Mouse (Mus musculus): Measurements from ENCODE around the gene Wbp11. TPM values are rescaled to one million over a fixed set of nuclear protein-coding genes. Genes with fewer than 3 reads are reported as not detected.

Wbp11 gene
- total RNA-seq, 1 experiment from 2014 or later = 81.0 TPM

DNA sequence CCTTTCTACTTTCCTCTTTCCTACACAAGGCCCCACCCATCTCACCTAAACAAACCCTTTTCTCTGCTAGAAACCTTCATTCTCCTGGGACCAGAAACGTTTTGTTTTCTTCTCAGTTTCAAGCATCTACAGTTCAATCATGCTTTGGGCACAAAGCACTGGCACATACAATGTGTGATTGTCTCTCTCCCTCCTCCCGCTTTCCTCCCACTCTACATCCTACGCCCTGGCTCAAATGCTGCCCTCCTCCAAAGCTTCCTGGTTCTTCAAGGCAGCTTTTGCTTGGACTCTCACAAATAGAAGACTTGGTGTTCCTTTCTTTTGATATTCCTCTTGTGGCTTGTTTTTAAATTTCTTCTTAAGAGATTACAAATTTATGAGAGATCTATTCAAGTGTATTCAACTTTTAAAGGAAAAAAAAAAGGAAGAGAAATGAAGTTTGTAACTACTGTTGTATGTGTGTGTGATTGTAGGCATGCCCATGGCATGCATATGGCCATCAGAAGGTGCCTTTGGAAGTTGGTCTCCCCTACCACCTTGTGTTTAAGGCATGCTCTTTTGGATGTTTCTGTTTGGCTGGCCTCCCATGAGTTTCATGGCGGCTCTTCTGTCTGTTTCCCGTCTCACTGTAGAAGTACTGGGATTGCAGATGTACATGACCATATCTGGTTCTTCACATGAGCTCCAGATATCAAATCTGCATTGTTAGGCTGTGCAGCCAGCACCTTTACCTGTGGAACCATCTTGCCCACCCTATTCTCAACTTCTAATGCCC, 17.9 kb upstream of the Wbp11 start:
- ATAC-seq (replicated peaks; ENCODE audit: insufficient number of reproducible peaks, low FRiP score, low TSS enrichment, poor library complexity, severe bottlenecking) = no peak

DNA sequence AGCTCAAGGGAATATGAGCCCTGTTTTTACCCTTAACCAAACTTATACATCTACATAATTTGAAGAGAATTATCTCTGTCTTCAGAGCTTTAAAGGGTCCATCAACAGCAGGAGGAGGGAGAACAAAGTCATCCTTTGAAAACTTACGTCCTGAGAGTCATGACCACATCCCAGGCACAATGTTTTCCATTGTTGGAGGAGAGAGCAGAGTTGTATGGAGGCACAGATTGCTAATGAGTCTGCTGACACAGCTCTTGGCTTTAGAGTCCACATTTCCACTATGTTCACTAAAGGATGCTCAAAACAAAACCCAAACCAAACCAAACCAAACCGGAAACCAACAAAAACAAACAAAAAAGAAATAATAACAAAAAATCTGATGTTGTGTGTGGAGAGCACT, 16.9 kb upstream of the Wbp11 start:
- ATAC-seq (replicated peaks; ENCODE audit: insufficient number of reproducible peaks, low FRiP score, low TSS enrichment, poor library complexity, severe bottlenecking) = no peak

DNA sequence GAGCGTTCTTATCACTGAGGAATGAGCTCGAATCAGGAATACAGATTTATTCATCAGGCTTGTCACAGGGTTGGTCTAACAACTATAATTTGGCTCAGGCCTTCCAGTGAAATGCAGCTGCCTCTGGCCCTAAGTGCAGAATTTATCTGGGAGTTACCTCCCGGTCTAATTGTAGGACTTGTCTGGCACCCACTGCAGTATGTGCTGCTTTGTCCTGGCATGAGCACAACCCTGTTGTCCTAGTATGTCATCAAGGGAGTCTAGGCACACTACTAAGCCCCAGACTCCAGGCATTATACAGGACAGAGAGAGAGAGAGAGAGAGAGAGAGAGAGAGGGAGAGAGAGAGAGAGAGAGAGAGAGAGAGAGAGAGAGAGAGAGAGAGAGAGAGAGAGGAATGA, 9.3 kb upstream of the Wbp11 start:
- no peak for ATAC-seq (replicated peaks; ENCODE audit: insufficient number of reproducible peaks, low FRiP score, low TSS enrichment, poor library complexity, severe bottlenecking)

DNA sequence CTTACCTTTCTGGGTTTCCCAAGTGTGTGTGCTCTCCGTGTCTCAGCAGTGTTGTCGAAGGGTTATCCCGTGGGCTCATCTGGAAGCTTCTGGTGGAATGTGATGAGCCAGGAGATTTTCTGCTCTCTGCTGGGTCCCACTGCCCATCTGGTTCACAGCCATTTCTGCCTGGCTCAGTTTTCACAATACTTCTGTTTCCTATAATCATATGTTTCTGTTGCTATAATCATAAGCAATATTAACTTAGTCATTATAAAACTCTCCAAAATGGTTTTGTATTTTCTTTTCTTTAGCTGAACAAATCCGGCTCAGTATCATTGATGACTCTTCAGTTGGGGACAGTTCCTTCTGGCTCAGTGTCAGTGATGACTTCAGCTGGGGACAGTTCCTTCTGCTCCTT, 7.3 kb upstream of the Wbp11 start, which contains the start of gene Smco3:
Gene Smco3, minus strand, starts transcription at position 101 of the 400 bp plus-strand sequence.
- ATAC-seq (replicated peaks; ENCODE audit: insufficient number of reproducible peaks, low FRiP score, low TSS enrichment, poor library complexity, severe bottlenecking) = no peak

DNA sequence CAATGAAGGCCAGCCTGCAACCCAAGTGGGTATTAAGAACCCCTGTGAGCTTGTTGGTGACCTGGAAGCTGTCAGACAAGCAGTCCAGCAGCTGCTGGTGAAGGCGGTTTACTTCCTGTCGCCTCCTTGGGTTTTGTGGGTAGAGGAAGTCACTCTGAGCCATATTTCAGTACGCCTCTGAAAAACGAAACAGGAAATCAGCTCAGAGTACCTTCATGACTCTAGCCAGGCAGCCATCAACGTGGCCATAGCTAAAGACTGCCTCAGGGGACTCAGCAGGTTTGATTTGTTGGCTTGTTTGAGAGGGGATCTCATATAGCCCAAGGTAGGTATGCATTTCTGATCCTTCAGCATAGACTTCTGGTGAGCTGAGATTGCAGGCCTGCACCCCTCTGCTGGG, 3.7 kb upstream of the Wbp11 start:
- ATAC-seq (replicated peaks; ENCODE audit: insufficient number of reproducible peaks, low FRiP score, low TSS enrichment, poor library complexity, severe bottlenecking) = peak; percentile 49; the same call in 1 of the 2 replicates

DNA sequence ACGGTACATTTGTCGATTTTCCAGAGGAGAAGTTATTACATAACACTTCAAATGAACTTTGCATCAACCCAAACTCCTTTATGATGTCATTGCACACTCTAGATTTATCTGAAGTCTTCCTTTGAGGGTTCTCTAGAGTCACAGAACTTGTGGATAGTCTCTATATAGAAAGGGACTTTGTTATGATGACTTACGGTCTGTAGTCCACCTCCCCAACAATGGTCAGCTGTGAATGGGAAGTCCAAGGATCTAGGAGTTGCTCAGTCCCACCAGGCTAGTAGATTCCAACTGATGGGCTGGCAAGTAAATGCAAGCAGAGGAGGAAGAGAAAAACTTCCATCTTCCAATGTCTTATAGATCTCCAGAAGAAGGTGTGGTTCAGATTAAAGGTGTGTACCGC, 648 bp upstream of the Wbp11 start:
- ATAC-seq (replicated peaks; ENCODE audit: insufficient number of reproducible peaks, low FRiP score, low TSS enrichment, poor library complexity, severe bottlenecking) = no peak

DNA sequence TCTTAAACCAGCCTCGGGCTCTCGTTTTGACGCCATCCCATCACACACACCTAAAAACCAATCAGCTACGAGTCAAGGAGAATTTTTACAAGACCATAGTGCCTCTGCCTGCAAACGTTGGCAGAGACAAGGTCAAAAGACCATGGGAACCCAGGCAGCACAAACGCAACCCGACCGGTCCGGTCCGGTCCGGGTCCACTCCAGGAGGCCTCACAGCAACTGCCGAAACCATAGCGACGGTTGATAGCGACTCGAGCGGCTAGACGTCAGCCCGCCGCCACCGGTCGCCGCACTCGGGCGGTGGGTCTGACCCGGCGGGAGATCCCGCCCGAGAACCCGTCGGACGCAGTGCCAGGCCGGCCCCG, 535 bp downstream of the Wbp11 start, which contains the start of gene BC049715:
Gene BC049715, plus strand, starts transcription at position 111 of the 365 bp plus-strand sequence.
- ATAC-seq (replicated peaks; ENCODE audit: insufficient number of reproducible peaks, low FRiP score, low TSS enrichment, poor library complexity, severe bottlenecking) = no peak

DNA sequence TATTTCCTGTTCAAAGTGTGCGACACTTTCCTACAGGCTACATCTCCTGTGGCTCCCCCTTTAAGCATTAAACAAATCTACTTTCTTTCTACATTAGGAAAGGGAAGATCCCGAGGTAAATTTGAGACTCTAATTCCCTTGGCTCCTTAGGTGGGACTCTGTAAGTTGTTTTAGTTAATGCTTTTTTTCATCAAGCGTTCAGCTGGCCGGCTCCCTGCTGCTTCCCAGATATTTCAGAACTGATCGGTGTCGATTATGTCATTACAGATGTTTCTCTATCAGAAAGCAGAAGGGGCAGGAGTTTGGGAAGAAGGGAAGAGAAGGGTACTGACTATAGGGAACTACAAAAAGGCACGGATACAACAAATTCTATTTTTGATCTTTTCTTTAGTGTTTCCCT, 917 bp downstream of the Wbp11 start:
- ATAC-seq (replicated peaks; ENCODE audit: insufficient number of reproducible peaks, low FRiP score, low TSS enrichment, poor library complexity, severe bottlenecking) = no peak

DNA sequence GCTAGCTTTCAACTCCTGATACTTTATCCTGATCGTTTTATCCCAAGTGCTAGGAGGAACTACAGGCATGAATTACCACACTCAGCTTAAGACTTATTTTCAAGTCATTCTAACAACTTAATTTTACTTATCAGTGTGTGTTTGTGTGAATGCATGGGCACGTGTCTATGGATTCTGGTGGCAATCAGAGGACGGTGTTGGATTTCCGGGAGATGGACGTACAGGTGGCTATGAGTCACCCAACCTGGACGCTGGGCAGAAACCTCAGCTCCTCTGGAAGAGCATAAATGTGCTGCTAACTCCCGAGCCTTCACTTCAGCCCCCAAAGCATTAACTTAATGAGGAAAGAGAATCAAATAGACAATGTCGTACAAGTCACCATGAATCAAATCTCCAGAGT, 3.0 kb downstream of the Wbp11 start:
- ATAC-seq (replicated peaks; ENCODE audit: insufficient number of reproducible peaks, low FRiP score, low TSS enrichment, poor library complexity, severe bottlenecking) = no peak

DNA sequence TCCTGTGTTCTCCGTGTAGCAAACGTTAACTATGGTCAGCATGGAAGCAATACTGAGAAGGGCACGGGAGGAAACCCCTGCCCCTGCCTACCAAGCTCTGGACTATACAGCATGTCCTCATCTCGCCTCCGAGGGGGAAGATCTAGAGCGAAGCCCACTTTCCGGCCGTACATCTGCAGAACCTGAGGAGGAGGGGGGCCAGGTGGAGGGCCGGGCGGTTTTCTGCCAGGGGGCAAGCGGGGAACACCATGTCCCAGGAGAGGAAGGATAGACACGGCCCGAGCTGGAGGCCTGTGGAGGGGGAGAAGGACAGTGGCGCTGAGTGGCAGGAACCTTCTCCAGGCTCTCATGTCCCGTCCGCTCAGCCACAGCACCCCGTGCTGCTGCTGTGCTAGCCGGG, 6.9 kb downstream of the Wbp11 start:
- ATAC-seq (replicated peaks; ENCODE audit: insufficient number of reproducible peaks, low FRiP score, low TSS enrichment, poor library complexity, severe bottlenecking) = peak; percentile 15; the same call in 1 of the 2 replicates

DNA sequence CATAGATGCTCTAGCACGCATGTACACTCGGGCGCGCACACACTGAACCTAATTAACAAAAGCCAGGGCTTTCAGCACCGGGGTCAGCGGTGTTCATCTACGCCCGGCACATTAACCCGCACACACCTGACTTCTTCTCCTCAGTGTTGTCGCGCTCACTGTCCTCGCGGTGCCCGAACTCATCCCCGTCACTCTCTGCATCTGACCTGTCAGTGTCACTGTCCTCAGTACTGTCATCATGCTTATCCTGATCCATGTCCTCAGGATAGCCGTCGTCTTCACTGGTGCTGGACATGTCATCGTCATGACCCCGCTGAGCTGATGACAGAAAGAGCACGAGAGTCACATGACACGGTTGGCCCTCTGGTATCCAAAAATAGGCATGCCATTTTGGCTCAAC, 7.7 kb downstream of the Wbp11 start:
- no peak for ATAC-seq (replicated peaks; ENCODE audit: insufficient number of reproducible peaks, low FRiP score, low TSS enrichment, poor library complexity, severe bottlenecking)

DNA sequence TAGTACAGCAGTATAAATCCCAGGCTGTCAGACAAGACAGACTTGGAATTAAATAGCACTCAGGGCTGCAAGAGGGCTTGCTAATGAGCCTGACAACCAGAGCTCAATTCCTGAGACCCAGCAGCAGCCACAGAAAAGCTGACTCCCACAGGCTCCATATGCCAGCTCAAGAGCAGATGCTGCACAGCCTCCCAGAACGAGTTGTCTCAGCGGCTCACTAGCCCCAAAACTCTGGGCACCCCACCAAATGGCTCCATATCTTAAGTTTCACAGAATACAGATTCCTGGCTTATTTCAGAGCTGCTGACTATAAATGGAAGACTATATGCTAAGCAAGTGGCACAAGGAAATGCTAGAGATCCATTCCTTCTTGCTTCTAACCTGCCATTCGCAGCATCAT, 10.5 kb downstream of the Wbp11 start:
- no peak for ATAC-seq (replicated peaks; ENCODE audit: insufficient number of reproducible peaks, low FRiP score, low TSS enrichment, poor library complexity, severe bottlenecking)

DNA sequence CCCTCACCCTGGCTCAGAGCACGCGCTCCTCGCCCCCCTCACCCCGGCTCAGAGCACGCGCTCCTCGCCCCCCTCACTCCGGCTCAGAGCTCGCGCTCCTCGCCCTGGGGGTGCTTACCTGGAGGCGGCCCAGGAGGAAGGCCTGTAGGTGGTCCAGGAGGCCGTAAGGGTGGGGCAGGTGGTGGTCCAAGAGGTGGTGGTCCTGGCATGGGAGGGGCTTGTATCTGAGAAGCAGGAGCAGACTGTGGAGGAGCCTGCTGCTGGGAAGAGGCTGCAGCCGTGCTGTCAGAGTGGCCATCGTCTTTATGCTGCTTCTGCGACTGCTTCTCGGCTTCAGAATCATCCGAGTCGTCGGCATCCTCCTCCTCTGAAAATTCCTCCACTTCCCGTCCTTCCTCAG, 11.2 kb downstream of the Wbp11 start:
- ATAC-seq (replicated peaks; ENCODE audit: insufficient number of reproducible peaks, low FRiP score, low TSS enrichment, poor library complexity, severe bottlenecking) = no peak

DNA sequence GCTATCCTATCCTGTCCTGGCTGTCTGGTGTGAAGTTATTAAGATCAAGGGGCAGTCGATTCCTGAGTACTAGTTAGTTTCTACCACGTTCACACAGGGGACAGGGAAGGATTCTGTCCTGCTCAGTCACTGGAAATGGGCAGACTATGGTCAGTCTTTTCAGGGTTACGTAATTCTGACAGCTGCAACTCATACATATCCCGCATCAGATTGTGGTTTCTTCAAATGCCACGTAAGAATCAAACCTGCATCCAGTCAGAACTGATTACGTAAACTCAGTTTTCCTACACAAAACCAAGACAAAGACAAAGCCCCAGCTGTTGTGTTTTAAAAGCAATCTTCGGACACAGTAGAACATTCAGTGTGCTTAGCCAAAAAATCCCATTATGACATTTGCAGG, 12.7 kb downstream of the Wbp11 start:
- ATAC-seq (replicated peaks; ENCODE audit: insufficient number of reproducible peaks, low FRiP score, low TSS enrichment, poor library complexity, severe bottlenecking) = no peak

DNA sequence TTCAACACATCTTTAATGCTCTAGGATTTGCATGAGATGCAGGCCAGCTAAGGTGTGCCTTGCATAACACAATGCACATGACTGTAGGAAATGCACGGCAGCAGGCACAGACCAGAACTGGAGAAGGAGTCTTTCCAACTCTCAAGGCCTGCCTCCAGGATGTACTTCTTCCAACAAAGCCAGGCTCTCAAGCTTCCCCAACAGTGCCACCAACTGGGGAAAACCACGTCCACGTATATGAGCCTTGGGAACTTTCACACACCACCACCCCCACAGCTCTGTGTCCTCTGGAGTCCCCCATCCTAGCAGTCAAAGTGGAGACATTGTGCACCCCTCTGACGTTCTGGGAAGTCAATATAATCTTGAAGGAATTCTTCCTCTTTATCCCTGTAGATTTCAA, 14.9 kb downstream of the Wbp11 start:
- no peak for ATAC-seq (replicated peaks; ENCODE audit: insufficient number of reproducible peaks, low FRiP score, low TSS enrichment, poor library complexity, severe bottlenecking)

DNA sequence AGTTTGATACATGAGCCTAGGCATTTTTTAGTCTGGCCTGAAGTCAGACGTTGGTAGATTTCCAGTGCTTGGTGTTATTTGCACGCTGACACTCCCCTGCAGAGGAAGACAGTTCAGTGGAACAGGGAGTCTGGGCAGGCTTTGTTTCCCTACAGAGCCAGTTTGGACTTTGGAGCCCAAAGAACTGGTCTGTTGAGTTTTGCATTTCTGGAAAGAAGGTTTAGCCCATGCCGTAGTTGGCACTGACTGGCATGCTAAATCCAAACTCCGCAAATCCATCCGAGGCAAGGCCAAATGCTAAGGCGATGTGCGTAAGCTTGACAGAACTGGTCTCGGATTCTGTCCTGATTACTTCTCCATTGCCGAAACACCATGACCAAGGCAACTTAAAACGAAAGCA, 16.8 kb downstream of the Wbp11 start:
- ATAC-seq (replicated peaks; ENCODE audit: insufficient number of reproducible peaks, low FRiP score, low TSS enrichment, poor library complexity, severe bottlenecking) = no peak

DNA sequence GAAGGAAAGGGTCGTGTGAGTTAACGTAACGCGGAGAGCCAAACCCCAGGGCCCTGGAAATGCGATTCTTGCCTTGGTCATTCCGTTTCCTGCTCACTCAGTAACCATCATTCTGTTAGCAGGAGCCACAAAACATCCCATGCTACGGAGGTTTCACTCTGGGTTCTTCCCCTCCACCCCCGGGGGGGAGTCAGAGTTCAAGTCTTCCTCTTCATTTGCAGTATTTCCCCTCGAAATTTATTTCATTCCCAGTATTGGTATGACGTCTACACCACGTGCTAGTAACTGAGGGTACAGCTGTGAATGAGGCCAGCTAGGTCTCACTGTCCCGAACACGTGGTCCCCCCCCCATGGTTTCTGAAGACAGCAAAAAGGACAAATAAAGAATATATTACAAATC, 18.4 kb downstream of the Wbp11 start:
- ATAC-seq (replicated peaks; ENCODE audit: insufficient number of reproducible peaks, low FRiP score, low TSS enrichment, poor library complexity, severe bottlenecking) = no peak

DNA sequence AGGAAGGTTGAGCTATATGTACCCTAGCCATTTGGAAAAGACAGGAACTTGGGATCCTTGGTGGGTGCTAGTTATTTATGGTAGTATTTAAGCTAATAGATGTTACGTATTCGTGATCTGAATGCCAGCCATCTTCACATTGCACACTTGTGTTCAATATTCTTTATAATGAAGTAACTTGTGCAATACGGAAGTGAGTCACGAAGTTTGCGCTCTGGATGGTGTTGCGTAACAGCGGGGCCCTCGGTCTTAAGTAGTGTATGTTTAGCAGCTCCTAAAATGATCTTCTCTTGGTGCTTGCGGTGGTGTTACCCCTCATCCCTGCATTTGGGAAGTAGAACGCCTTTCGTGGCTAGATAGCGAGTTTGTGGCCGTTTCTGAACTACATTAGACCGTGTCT, 19.0 kb downstream of the Wbp11 start:
- ATAC-seq (replicated peaks; ENCODE audit: insufficient number of reproducible peaks, low FRiP score, low TSS enrichment, poor library complexity, severe bottlenecking) = peak; percentile 57

DNA sequence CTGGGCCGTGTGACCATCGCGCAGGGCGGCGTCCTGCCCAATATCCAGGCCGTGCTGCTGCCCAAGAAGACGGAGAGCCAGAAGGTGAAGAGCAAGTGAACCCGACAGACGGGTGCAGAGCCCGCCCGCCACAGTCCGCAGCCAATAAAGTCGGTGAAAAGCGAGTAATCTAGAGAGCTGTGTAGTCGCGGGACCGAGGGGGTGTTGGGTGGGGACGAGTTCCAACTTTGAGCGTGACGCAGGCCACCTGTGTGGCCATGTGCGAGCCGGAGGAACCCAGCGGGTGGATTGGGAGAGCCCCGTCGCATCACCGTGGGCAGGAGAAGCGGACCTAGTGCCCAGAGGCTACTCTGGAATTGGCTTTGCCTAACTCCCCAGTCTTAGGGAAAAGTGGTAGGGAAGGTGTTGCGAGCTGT, 19.4 kb downstream of the Wbp11 start:
- ATAC-seq (replicated peaks; ENCODE audit: insufficient number of reproducible peaks, low FRiP score, low TSS enrichment, poor library complexity, severe bottlenecking) = peak; percentile 18; the same call in 1 of the 2 replicates

DNA sequence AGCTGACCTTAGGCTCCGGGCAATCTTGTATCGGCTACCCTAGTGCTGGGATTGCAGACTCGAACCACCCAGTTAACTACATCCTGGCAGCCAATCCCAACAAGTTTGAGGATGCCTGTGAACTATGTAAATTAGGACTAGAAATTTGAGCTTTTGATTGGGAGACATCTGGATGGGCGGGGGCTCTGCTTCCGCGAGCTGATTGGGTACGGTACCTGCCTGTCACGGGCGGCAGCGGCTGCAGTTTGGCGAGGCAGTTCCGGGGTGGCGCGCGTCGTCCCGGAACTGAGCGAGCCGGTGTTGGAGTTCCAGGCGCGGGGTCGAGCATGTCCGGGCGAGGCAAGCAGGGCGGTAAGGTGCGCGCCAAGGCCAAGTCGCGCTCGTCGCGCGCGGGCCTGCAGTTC, 20.0 kb downstream of the Wbp11 start, which contains the start of gene H2afj:
Gene H2afj, plus strand, starts transcription at position 231 of the 404 bp plus-strand sequence.
- ATAC-seq (replicated peaks; ENCODE audit: insufficient number of reproducible peaks, low FRiP score, low TSS enrichment, poor library complexity, severe bottlenecking) = peak; percentile 79
